Mouse (Mus musculus) layer of hippocampus, adult 9-10 months (tissue): ENCODE measurements around the gene Yipf2.
A peak's percentile ranks its signal among the peaks of the same experiment; 100 is the strongest.

ENCODE experiments used
- DNase-seq: peaks from one replicate; pipeline ENCODE4 v3.0.0; 2022; ENCODE audit warnings: low spot score

Gene Yipf2

GRCm38 (mm10) chr9:21592703-21593121 lies at the start of gene Yipf2, which contains the start of gene Timm29:
TSS of gene Yipf2 (minus strand) at chr9:21592828.
TSS of gene Timm29 (plus strand) at chr9:21592722.
- DNase-seq: peak; percentile 94

DNA sequence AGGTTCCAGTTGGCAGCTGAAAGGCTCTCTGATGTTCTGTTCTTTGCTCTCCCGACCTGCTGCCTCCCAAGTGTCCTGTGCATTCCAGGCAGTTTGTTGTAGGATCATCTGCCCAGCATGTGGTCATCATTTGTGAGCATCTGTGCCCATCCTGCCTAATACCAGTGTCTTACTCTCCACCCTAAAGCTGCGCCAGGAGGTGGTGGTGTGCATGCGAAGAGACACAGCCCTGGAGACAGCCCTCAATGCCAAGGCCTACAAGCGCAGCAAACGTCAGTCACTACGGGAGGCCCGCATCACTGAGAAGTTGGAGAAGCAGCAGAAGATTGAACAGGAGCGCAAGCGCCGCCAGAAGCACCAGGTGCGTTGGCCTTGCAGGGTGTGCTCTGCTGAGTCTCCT lies 46.4 kb upstream of the Yipf2 start:
- DNase-seq: no peak

DNA sequence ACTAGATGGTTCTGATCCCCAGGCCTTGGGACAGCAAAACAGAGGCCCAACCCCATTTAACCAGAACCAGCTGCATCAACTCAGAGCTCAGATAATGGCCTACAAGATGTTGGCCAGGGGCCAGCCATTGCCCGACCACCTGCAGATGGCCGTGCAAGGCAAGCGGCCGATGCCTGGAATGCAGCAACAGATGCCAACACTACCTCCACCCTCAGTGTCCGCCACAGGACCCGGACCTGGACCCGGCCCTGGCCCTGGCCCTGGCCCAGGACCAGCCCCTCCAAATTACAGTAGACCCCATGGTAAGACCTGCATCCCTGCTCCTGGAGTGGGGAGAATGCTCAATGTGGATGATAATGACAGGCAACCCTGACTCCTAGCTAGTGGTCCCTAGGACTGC lies 43.0 kb upstream of the Yipf2 start:
- DNase-seq: no peak

DNA sequence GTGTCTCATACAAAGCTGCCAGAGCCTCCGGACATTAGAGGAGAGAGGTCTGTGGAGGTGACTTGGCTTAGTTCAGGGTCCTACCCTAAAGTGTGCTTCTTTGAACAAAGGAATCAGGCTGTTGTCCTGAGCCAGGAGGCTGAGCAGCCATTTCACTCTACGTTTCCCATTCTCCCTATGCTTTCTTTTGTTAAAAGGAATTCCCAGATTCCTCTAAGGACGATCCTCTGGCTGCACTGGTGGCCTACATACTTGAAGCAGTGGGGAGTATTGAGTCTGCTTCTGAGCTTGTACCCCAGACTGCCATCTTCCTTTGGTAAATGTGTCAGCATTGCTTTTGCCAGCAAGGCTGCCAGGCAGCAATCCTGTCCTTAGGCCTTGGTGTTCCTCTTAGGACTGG lies 40.5 kb upstream of the Yipf2 start:
- DNase-seq: no peak

GRCm38 (mm10) chr9:21630673-21631072 lies 38.0 kb upstream of the Yipf2 start:
- DNase-seq: peak; percentile 52

DNA sequence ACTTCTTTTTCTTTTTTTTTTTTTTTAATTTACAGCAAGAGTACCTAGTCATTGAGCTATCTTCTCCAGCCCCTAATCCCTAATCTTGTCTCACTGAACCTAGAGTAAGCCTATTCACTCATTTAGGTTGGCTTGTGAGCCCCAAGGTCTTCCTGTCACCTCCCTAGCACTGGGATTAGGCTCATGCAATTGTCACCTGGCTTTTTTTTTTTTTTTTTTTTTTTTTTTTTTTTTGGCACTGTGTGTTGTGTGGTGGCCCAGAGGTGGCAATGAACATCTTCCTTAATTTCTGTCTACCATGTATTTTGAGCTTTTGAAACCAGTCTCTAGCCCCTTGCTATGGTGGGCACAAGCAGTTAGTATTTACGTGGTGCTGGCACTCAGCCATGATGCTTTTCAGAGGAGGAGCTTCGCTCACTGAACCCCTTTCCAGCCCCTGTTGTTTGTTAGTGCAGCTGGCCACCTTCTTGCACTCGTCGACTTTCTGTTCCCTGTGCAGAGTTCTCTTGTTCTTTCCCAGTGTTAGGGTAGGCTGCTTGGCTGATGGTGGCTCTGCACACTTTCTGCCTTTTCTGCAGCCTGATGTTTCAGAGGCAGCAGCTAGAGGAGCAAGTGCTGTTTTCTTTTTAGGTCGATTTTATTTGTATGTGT lies 34.6 kb upstream of the Yipf2 start:
- DNase-seq: no peak

DNA sequence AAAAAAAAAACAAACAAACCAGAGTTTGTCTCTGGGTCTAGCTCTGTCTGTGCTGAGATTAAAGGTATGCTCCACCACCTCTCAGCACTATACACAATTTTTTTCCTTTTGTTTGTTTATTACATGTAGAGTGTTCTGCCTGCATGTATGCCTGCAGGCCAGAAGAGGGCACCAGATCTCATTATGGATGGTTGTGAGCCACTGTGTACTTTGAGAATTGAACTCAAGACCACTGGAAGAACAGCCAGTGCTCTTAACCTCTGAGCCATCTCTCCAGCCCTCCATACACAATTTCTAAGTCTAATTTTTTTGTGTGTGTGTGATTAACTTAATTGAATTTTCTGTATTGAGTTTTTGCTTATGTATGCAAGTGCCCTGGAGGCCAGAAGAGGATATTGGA lies 33.9 kb upstream of the Yipf2 start:
- DNase-seq: no peak

GRCm38 (mm10) chr9:21625342-21626339 lies 33.0 kb upstream of the Yipf2 start:
- no peak for DNase-seq

DNA sequence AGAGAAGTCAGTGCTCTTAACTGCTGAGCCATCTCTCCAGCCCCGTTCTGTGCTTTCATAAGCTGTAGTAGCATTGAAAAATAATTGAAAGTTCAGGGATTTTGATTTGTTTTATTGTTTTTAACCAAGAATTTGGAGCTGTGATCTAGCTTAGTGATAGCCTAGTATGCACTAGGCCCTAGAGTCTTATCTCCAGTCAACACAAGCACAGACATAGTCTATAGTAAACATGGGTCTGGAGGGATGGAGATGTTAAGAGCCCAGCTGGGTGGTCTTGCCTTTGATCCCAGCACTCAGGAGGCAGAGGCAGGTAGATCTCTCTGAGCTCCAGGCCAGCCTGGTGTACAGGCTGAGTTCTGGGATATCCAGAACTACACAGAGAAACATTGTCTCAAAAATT lies 30.0 kb upstream of the Yipf2 start:
- no peak for DNase-seq

DNA sequence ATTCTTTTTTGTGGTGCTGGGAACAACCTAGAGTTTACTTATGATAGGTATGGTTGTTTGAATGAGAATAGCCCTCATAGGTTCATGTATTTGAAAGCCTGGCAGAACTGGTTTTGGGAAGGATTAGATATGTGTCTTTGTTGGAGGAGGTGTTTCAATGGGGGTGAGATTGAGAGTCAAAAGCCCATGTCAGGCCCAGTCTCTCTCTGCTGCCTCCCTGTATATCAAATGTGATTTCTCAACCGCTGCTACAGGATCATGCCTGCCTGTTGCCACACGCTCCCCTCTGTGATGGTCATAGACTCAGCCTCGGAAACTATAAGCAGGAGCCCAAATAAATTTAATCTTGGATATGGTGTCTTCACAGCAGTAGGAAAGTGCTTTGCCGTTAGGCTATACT lies 27.6 kb upstream of the Yipf2 start:
- DNase-seq: no peak

- no peak for DNase-seq
Observed at GRCm38 (mm10) chr9:21617066-21617465, 24.4 kb upstream of the Yipf2 start.

GRCm38 (mm10) chr9:21616232-21616781 lies 23.7 kb upstream of the Yipf2 start:
- peak; percentile 56 for DNase-seq

DNA sequence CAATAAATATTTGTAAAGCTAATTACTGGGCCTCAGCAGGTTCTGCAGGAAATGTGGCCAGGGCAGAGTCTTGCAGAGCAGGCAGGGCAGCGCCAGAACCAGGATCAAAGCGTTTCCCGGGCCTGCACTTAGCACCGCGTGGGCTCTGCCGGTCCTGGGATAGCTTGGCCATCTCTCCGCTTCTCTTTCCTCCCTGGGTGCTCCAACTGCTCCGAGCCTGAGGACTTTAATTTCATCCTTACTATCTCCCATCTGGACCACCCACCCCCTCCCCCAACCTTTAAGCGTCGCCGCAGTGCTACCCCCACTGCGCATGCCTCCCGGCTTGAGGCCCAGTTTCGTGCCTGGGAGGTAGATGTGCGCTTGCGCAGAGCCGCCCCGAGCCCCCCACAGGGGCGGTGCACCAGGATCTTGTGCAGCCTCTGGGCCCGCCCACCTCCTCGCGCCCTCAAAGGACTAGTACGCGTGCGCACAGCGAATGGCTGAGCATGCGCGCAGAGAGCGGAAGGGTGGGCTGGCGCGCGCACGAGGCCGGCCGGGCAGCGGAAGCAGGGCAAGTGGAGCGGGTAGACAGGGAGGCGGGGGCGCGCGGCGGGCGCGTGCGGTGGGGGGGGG lies 23.1 kb upstream of the Yipf2 start, which contains the start of gene Smarca4:
Gene Smarca4, plus strand, starts transcription at position 553 of the 615 bp plus-strand sequence.
- DNase-seq: peak; percentile 95

DNA sequence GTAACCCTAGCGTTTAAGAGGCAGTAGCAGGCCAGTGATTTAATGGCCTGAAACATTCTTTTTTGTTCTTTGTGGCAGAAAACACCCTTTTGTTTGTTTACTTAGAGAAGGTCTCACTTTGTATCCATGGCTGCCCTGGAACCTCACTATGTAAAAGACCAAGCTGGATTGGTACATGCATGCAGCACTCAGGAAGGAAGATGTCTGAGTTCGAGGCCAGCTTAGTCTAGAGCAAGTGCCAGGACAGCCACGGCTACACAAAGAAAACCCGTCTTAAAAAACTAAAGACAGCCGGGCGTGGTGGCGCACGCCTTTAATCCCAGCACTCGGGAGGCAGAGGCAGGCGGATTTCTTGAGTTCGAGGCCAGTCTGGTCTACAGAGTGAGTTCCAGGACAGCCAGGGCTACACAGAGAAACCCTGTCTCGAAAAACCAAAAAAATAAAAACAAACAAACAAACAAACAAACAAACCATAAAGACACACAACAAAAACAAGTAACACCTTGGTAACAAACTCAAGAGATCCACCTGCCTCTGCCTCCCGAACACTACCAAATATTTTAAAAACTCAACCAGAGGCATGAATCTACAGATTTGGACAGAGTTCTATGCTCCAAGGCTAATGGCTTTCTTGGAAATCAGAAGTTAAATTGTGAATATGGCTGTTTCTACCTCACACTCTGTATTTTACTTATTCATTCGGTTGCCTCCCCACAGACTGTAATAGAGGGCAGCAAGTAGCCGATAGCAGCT lies 22.4 kb upstream of the Yipf2 start:
- no peak for DNase-seq

GRCm38 (mm10) chr9:21609861-21610260 lies 17.2 kb upstream of the Yipf2 start:
- DNase-seq: no peak

DNA sequence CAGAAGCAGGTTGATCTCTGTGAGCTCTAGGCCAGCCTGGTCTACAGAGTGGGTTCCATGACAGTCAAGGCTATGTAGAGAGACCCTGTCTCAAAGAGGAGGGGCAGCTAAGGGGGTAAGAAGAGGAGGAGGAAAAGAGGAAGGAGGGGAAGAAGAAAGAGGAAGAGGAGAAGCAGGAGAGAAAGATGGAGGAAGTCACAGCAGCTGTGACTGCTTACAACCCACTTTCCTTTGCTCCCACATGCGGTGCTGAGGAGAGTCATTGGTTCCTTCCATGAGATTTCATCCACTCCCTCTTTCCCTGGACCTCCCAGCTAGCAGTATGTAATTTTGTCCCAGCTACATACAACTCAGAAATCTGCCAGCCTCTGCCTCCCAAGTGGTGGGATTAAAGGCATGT lies 14.0 kb upstream of the Yipf2 start:
- no peak for DNase-seq

DNA sequence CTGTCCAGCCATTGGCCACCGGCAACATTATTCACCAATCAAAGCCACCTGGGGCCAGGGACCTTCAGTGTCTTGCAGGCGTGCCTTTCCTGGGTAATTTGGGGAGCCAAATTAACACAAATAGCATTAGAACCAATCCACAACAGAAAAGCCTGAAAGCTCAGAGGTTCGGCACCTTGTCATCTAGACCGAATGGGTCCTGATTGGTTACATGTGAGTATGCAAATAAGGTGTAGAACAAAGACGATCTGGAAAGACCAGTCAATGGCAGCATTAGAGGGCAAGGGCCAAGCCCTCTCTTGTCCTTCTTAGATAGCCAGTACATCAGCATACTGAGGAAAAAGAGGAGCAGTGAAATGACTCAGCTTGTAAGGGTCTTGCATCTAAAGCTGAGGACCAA lies 13.2 kb upstream of the Yipf2 start:
- DNase-seq: no peak

- DNase-seq: no peak
Observed at GRCm38 (mm10) chr9:21604119-21604518, 11.5 kb upstream of the Yipf2 start.

DNA sequence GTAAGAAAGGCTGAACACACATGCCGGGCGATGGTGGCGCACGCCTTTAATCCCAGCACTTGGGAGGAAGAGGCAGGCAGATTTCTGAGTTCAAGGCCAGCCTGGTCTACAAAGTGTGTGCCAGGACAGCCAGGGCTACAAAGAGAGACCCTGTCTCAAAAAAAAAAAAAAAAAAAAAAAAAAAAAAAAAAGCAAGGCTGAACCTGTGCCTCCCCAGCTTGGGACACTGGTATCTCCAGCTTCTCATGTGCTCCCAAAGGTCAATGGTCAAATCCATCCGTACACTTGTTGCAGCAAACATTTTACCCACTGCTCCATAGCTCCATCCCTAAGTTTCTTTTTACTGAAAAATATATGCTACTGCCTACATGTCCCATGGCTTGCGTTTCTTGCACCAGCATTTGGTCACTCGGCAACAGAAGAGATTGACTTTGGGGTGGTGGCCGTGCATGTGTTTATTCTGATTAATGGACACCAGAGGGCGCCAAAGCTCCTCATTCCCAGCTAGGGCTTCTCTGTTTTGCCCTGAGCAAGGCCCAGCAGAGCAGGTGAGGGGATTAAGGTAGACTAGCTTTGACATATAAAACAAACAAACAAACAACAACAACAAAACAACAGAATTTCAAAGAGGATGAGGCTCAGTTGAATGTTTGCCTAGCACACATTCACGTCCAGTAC lies 9.2 kb upstream of the Yipf2 start:
- peak; percentile 41 for DNase-seq

- DNase-seq: no peak
Observed at GRCm38 (mm10) chr9:21601073-21601472, 8.4 kb upstream of the Yipf2 start.

DNA sequence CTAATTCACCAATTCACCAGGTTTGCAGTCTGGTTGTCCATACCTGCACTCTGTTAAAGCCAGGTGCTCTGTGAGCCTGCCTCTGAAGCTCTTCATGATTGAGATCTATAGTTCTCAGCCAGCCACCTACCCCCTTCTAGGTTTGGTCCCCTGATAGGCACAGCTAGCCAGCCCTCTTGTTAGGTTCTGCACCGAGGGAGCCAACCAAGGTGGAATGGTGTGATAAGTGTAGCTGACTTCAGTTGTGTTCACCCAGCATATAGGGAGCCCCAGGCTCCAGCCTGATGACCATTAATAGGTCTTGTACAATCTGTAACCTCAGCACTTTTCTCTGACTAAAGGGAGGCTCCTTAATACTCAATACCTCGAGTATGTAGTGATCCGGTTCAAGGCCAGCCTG lies 7.6 kb upstream of the Yipf2 start:
- DNase-seq: no peak
